Mouse (Mus musculus): ENCODE results near the gene Angpt4. TPM values are rescaled to one million over a fixed set of nuclear protein-coding genes. Genes with fewer than 3 reads are reported as not detected.

Angpt4 gene
- polyA plus RNA-seq (2016; fragmentation: Nextera tagmentation; extraction: Ambion mirVana), result 0.14 and 0.20 TPM in 2 replicates

- 68% methylated on average over 12 of the region's 13 CpGs for WGBS
- Histone ChIP-seq H3K4me3 (no peak within 1 kb of the TSS), H3K36me3 (no peaks in the 10 kb centered on the region), H3K9ac (no peak within 1 kb of the TSS; the same call in 1 of the 2 replicates), H3K27me3 (no peaks in the 10 kb centered on the region), H3K4me1 (peaks cover 16% of the 10 kb centered on the region; the same call in 1 of the 2 replicates), H3K9me3 (replicated peaks) (no peaks in the 10 kb centered on the region), H3K4me2 (replicated peaks) (no peak within 1 kb of the TSS), H3K27ac (no peak within 1 kb of the TSS)
- ATAC-seq (ENCODE audit: low FRiP score), result no peak; the same call in 1 of the 2 replicates
These were observed at the start of gene Angpt4 for GRCm38 (mm10) chr2:151910919-151911500. Gene Angpt4, plus strand, starts transcription at chr2:151911210.

GRCm38 (mm10) chr2:151862257-151862810 is 48.7 kb upstream of the Angpt4 start:
- 45% methylated on average over 5 of the region's 5 CpGs for WGBS
- no peak overlapping the region for H3K4me3 ChIP-seq
- H3K36me3 ChIP-seq, result no peaks in the 10 kb centered on the region
- H3K9me3 ChIP-seq (replicated peaks), result no peaks in the 10 kb centered on the region
- no peak overlapping the region for H3K9ac ChIP-seq
- no peak overlapping the region for H3K4me2 ChIP-seq (replicated peaks)
- no peak overlapping the region for H3K27ac ChIP-seq
- no peak for ATAC-seq (ENCODE audit: low FRiP score)
- peaks cover 7% of the 10 kb centered on the region; the same call in 1 of the 2 replicates for H3K4me1 ChIP-seq
- H3K27me3 ChIP-seq, result no peaks in the 10 kb centered on the region

- WGBS, result 89% methylated on average over 6 of the region's 6 CpGs
- Histone ChIP-seq H3K4me1 (peaks cover 7% of the 10 kb centered on the region; the same call in 1 of the 2 replicates), H3K27ac (no peak overlapping the region), H3K9me3 (replicated peaks) (no peaks in the 10 kb centered on the region), H3K9ac (no peak overlapping the region), H3K27me3 (no peaks in the 10 kb centered on the region), H3K4me3 (no peak overlapping the region), H3K4me2 (replicated peaks) (no peak overlapping the region), H3K36me3 (no peaks in the 10 kb centered on the region)
- ATAC-seq (ENCODE audit: low FRiP score), result no peak
These were observed 46.1 kb upstream of the Angpt4 start for GRCm38 (mm10) chr2:151864941-151865340.

- no peaks in the 10 kb centered on the region for H3K9me3 ChIP-seq (replicated peaks)
- no peak overlapping the region for H3K4me2 ChIP-seq (replicated peaks)
- H3K9ac ChIP-seq, result no peak overlapping the region
- ATAC-seq (ENCODE audit: low FRiP score), result 0 out of 2 replicates have a peak, but pooled peaks have one; percentile 51
- 45% methylated on average over 4 of the region's 4 CpGs for WGBS
- H3K27ac ChIP-seq, result no peak overlapping the region
- H3K36me3 ChIP-seq, result no peaks in the 10 kb centered on the region
- peaks cover 7% of the 10 kb centered on the region; the same call in 1 of the 2 replicates for H3K4me1 ChIP-seq
- no peak overlapping the region for H3K4me3 ChIP-seq
- no peaks in the 10 kb centered on the region for H3K27me3 ChIP-seq
These were observed 44.5 kb upstream of the Angpt4 start for GRCm38 (mm10) chr2:151866487-151866886.

- Histone ChIP-seq H3K4me1 (no peaks in the 10 kb centered on the region), H3K27ac (no peak overlapping the region), H3K9me3 (replicated peaks) (no peaks in the 10 kb centered on the region), H3K9ac (no peak overlapping the region), H3K36me3 (no peaks in the 10 kb centered on the region), H3K27me3 (no peaks in the 10 kb centered on the region), H3K4me3 (no peak overlapping the region), H3K4me2 (replicated peaks) (no peak overlapping the region)
- WGBS, result 84% methylated on average over 8 of the region's 8 CpGs
- no peak for ATAC-seq (ENCODE audit: low FRiP score)
These were observed 42.8 kb upstream of the Angpt4 start for GRCm38 (mm10) chr2:151868196-151868595.

- H3K9me3 ChIP-seq (replicated peaks), result no peaks in the 10 kb centered on the region
- no peak overlapping the region for H3K9ac ChIP-seq
- H3K4me2 ChIP-seq (replicated peaks), result no peak overlapping the region
- no peaks in the 10 kb centered on the region for H3K36me3 ChIP-seq
- H3K4me3 ChIP-seq, result no peak overlapping the region
- H3K4me1 ChIP-seq, result no peaks in the 10 kb centered on the region
- no peaks in the 10 kb centered on the region; the same call in 1 of the 2 replicates for H3K27me3 ChIP-seq
- ATAC-seq (ENCODE audit: low FRiP score), result no peak
- no peak overlapping the region for H3K27ac ChIP-seq
These were observed 36.5 kb upstream of the Angpt4 start for GRCm38 (mm10) chr2:151874551-151874950.

GRCm38 (mm10) chr2:151876012-151876485 is 35.0 kb upstream of the Angpt4 start:
- 16% methylated on average over 8 of the region's 8 CpGs for WGBS
- Histone ChIP-seq H3K27ac (no peak overlapping the region), H3K9me3 (replicated peaks) (no peaks in the 10 kb centered on the region), H3K4me1 (no peaks in the 10 kb centered on the region), H3K4me2 (replicated peaks) (no peak overlapping the region), H3K27me3 (no peaks in the 10 kb centered on the region; the same call in 1 of the 2 replicates), H3K9ac (no peak overlapping the region), H3K36me3 (no peaks in the 10 kb centered on the region), H3K4me3 (no peak overlapping the region)
- peak; percentile 73 for ATAC-seq (ENCODE audit: low FRiP score)

- H3K9ac ChIP-seq, result no peak overlapping the region
- no peak overlapping the region for H3K4me3 ChIP-seq
- ATAC-seq (ENCODE audit: low FRiP score), result no peak
- H3K9me3 ChIP-seq (replicated peaks), result no peaks in the 10 kb centered on the region
- no peaks in the 10 kb centered on the region; the same call in 1 of the 2 replicates for H3K27me3 ChIP-seq
- H3K4me2 ChIP-seq (replicated peaks), result no peak overlapping the region
- 76% methylated on average over 3 of the region's 3 CpGs for WGBS
- H3K4me1 ChIP-seq, result no peaks in the 10 kb centered on the region
- no peak overlapping the region for H3K27ac ChIP-seq
- H3K36me3 ChIP-seq, result no peaks in the 10 kb centered on the region
These were observed 32.4 kb upstream of the Angpt4 start for GRCm38 (mm10) chr2:151878645-151879044.

- Histone ChIP-seq H3K9ac (no peak overlapping the region), H3K27me3 (no peaks in the 10 kb centered on the region; the same call in 1 of the 2 replicates), H3K27ac (no peak overlapping the region), H3K4me1 (no peaks in the 10 kb centered on the region), H3K36me3 (no peaks in the 10 kb centered on the region), H3K9me3 (replicated peaks) (no peaks in the 10 kb centered on the region), H3K4me3 (no peak overlapping the region), H3K4me2 (replicated peaks) (no peak overlapping the region)
- 63% methylated on average over 2 of the region's 2 CpGs for WGBS
- no peak for ATAC-seq (ENCODE audit: low FRiP score)
These were observed 31.2 kb upstream of the Angpt4 start for GRCm38 (mm10) chr2:151879760-151880159.

GRCm38 (mm10) chr2:151891031-151891430 is 20.0 kb upstream of the Angpt4 start:
- H3K36me3 ChIP-seq, result no peaks in the 10 kb centered on the region
- no peak overlapping the region for H3K27ac ChIP-seq
- no peaks in the 10 kb centered on the region for H3K27me3 ChIP-seq
- peaks cover 14% of the 10 kb centered on the region; the same call in 1 of the 2 replicates for H3K4me1 ChIP-seq
- H3K4me2 ChIP-seq (replicated peaks), result no peak overlapping the region
- no peak overlapping the region for H3K4me3 ChIP-seq
- no peak overlapping the region for H3K9ac ChIP-seq
- no peak for ATAC-seq (ENCODE audit: low FRiP score)
- 46% methylated on average over 6 of the region's 6 CpGs for WGBS
- H3K9me3 ChIP-seq (replicated peaks), result no peaks in the 10 kb centered on the region

GRCm38 (mm10) chr2:151893122-151893774 is 17.8 kb upstream of the Angpt4 start:
- peak; percentile 44 for ATAC-seq (ENCODE audit: low FRiP score)
- H3K4me2 ChIP-seq (replicated peaks), result no peak overlapping the region
- H3K9me3 ChIP-seq (replicated peaks), result no peaks in the 10 kb centered on the region
- H3K4me3 ChIP-seq, result no peak overlapping the region
- H3K9ac ChIP-seq, result no peak overlapping the region
- no peak overlapping the region for H3K27ac ChIP-seq
- 41% methylated on average over 15 of the region's 15 CpGs for WGBS
- H3K36me3 ChIP-seq, result no peaks in the 10 kb centered on the region
- H3K4me1 ChIP-seq, result peaks cover 14% of the 10 kb centered on the region; the same call in 1 of the 2 replicates
- H3K27me3 ChIP-seq, result no peaks in the 10 kb centered on the region

GRCm38 (mm10) chr2:151894209-151894980 is 16.6 kb upstream of the Angpt4 start:
- 72% methylated on average over 8 of the region's 8 CpGs for WGBS
- ATAC-seq (ENCODE audit: low FRiP score), result 0 out of 2 replicates have a peak, but pooled peaks have one; percentile 11

More at GRCm38 (mm10) chr2:151894209-151894980, 16.6 kb upstream of the Angpt4 start:
- H3K4me3 ChIP-seq, result no peak overlapping the region
- H3K36me3 ChIP-seq, result no peaks in the 10 kb centered on the region
- H3K9me3 ChIP-seq (replicated peaks), result no peaks in the 10 kb centered on the region
- no peak overlapping the region for H3K9ac ChIP-seq
- H3K27me3 ChIP-seq, result no peaks in the 10 kb centered on the region
- H3K4me1 ChIP-seq, result peaks cover 14% of the 10 kb centered on the region; the same call in 1 of the 2 replicates
- no peak overlapping the region for H3K4me2 ChIP-seq (replicated peaks)
- no peak overlapping the region for H3K27ac ChIP-seq
